Mouse (Mus musculus): ENCODE results near the gene Gm7945. TPM values are rescaled to one million over a fixed set of nuclear protein-coding genes. Genes with fewer than 3 reads are reported as not detected.
"Not testable (repeated sequence)": the region's sequence is repeated elsewhere in the genome, so short reads cannot be mapped to it uniquely, and the experiment has no call there.

The Gm7945 gene
- polyA plus RNA-seq (2012; rRNA removed), result not detected in 2 replicates
- polyA plus RNA-seq (2014; fragmentation: Nextera tagmentation; extraction: Ambion mirVana), result not detected in 2 replicates

DNA sequence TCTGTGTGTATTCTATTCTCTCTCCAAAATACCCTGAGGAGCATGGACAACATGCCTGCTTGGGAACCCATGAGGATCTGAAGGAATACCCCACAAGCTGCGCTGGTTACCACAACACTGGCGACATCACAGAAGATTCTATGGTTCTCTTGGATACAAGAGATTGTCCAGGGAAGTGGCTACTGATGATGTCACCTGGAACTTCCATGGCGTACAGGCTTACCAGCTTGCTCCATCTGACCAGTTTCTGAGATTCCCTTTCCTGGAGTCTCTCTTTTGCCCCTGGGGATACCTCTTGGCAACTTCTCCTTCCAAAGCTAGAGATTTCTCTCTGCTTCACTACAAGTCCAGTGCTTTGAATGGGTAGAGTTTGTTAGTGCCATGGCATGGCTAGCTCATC is at the start of gene Gm7945:
TSS of gene Gm7945 (minus strand) at position 101 of the 400 bp plus-strand sequence.
- WGBS, result no CpG with 5 or more reads among the region's 3 CpGs
- not testable (repeated sequence) for H3K36me3 ChIP-seq (ENCODE audit: control insufficient read depth, insufficient read depth, low read length); ATAC-seq (ENCODE audit: low FRiP score, low read depth)

GRCm38 (mm10) chr14:41425393-41426075 is 39.4 kb upstream of the Gm7945 start:
- H3K4me2 ChIP-seq (replicated peaks; ENCODE audit: low read depth, low read length, severe bottlenecking); ATAC-seq (ENCODE audit: low FRiP score, low read depth); H3K4me1 ChIP-seq (ENCODE audit: control insufficient read depth, insufficient read depth, low read length); H3K27me3 ChIP-seq (ENCODE audit: control insufficient read depth, insufficient read depth, low read length); H3K4me3 ChIP-seq (replicated peaks; ENCODE audit: low read length); DNase-seq (ENCODE audit: low spot score); H3K9me3 ChIP-seq (ENCODE audit: control insufficient read depth, low read length); H3K27ac ChIP-seq (replicated peaks; ENCODE audit: low read depth, low read length); H3K9ac ChIP-seq (ENCODE audit: low read depth, low read length, severe bottlenecking); H3K36me3 ChIP-seq (ENCODE audit: control insufficient read depth, insufficient read depth, low read length): not testable (repeated sequence)
- WGBS, result 25% methylated on average over 11 of the region's 16 CpGs

More for the DNA sequence above, at the start of gene Gm7945:
- not testable (repeated sequence) for H3K27me3 ChIP-seq (ENCODE audit: control insufficient read depth, insufficient read depth, low read length); H3K9me3 ChIP-seq (ENCODE audit: control insufficient read depth, low read length); DNase-seq (ENCODE audit: low spot score); H3K4me2 ChIP-seq (replicated peaks; ENCODE audit: low read depth, low read length, severe bottlenecking); H3K27ac ChIP-seq (replicated peaks; ENCODE audit: low read depth, low read length); H3K4me1 ChIP-seq (ENCODE audit: control insufficient read depth, insufficient read depth, low read length); H3K4me3 ChIP-seq (replicated peaks; ENCODE audit: low read length); H3K9ac ChIP-seq (ENCODE audit: low read depth, low read length, severe bottlenecking)

DNA sequence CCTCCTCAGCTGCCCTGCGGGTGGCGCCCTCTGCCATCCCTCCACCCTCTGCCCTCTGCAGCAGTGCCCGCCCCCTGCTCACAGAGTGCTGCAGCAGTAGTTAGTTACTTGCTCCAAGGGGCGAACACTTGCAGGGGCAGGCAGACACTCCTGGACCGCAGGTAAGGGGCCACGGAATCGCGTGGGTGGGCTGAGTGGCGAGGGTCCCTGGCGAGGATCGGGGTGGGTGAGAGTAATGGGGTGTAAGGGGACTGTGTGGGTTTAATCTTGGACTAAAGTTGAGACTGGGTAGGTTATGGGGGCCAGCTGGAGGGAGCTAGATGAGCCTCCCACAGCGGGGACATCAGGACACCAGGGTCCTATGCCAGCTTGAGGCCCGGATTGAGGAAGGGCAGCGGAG is 38.5 kb upstream of the Gm7945 start:
- H3K9ac ChIP-seq (ENCODE audit: low read depth, low read length, severe bottlenecking); DNase-seq (ENCODE audit: low spot score); ATAC-seq (ENCODE audit: low FRiP score, low read depth); H3K27ac ChIP-seq (replicated peaks; ENCODE audit: low read depth, low read length); H3K4me1 ChIP-seq (ENCODE audit: control insufficient read depth, insufficient read depth, low read length); H3K36me3 ChIP-seq (ENCODE audit: control insufficient read depth, insufficient read depth, low read length); H3K27me3 ChIP-seq (ENCODE audit: control insufficient read depth, insufficient read depth, low read length); H3K4me2 ChIP-seq (replicated peaks; ENCODE audit: low read depth, low read length, severe bottlenecking); H3K4me3 ChIP-seq (replicated peaks; ENCODE audit: low read length); H3K9me3 ChIP-seq (ENCODE audit: control insufficient read depth, low read length): not testable (repeated sequence)
- 13% methylated on average over 12 of the region's 14 CpGs for WGBS

DNA sequence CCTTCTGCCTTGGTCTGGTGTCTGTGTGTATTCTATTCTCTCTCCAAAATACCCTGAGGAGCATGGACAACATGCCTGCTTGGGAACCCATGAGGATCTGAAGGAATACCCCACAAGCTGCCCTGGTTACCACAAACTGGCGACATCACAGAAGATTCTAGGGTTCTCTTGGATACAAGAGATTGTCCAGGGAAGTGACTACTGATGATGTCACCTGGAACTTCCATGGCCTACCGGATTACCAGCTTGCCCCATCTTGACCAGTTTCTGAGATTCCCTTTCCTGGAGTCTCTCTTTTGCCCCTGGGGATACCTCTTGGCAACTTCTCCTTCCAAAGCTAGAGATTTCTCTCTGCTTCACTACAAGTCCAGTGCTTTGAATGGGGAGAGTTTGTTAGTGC is 22.0 kb upstream of the Gm7945 start, which contains the start of gene Gm6482:
TSS of gene Gm6482 (minus strand) at position 101 of the 400 bp plus-strand sequence.
- H3K4me2 ChIP-seq (replicated peaks; ENCODE audit: low read depth, low read length, severe bottlenecking); H3K4me1 ChIP-seq (ENCODE audit: control insufficient read depth, insufficient read depth, low read length); ATAC-seq (ENCODE audit: low FRiP score, low read depth); H3K27me3 ChIP-seq (ENCODE audit: control insufficient read depth, insufficient read depth, low read length); DNase-seq (ENCODE audit: low spot score); H3K27ac ChIP-seq (replicated peaks; ENCODE audit: low read depth, low read length); H3K9ac ChIP-seq (ENCODE audit: low read depth, low read length, severe bottlenecking); H3K4me3 ChIP-seq (replicated peaks; ENCODE audit: low read length); H3K9me3 ChIP-seq (ENCODE audit: control insufficient read depth, low read length); H3K36me3 ChIP-seq (ENCODE audit: control insufficient read depth, insufficient read depth, low read length): not testable (repeated sequence)
- WGBS, result no CpG with 5 or more reads among the region's 2 CpGs

DNA sequence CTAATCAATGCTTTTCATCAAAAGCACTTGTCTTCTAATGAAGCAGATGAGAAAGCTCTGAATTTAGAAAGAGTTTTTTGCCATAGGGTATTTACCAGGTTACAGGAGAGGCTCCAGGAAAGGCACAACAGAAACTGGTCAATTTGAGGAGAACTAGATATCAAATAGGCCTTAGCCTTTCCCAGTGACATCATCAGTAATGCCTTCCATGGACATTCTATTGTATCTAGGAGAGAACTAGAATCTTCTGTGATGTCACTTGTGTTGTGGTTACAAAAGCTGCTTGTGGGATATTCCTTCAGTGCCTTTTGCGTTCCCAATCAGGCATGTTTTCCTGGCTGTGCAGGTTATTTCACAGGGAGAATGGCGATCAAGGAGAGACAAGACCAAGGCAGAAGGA is 37.9 kb downstream of the Gm7945 start, which contains the start of gene Gm5798:
TSS of gene Gm5798 (plus strand) at position 301 of the 400 bp plus-strand sequence.
- not testable (repeated sequence) for DNase-seq (ENCODE audit: low spot score); H3K4me1 ChIP-seq (ENCODE audit: control insufficient read depth, insufficient read depth, low read length); H3K9me3 ChIP-seq (ENCODE audit: control insufficient read depth, low read length); ATAC-seq (ENCODE audit: low FRiP score, low read depth); H3K4me3 ChIP-seq (replicated peaks; ENCODE audit: low read length); H3K9ac ChIP-seq (ENCODE audit: low read depth, low read length, severe bottlenecking); H3K4me2 ChIP-seq (replicated peaks; ENCODE audit: low read depth, low read length, severe bottlenecking); H3K36me3 ChIP-seq (ENCODE audit: control insufficient read depth, insufficient read depth, low read length); H3K27ac ChIP-seq (replicated peaks; ENCODE audit: low read depth, low read length); H3K27me3 ChIP-seq (ENCODE audit: control insufficient read depth, insufficient read depth, low read length)
- 57% methylated on average over 2 of the region's 2 CpGs for WGBS

Other genes starting within 250 kb of the Gm7945 start
- gene Mbl1, start 234.9 kb downstream of the Gm7945 start, polyA plus RNA-seq (2012; rRNA removed), result not detected in 2 replicates
- gene Mbl1, start 234.9 kb downstream of the Gm7945 start, polyA plus RNA-seq (2014; fragmentation: Nextera tagmentation; extraction: Ambion mirVana), result not detected in 2 replicates
- not detected in 2 replicates for gene Sftpd, start 201.2 kb downstream of the Gm7945 start, polyA plus RNA-seq (2012; rRNA removed)
- gene Sftpd, start 201.2 kb downstream of the Gm7945 start, polyA plus RNA-seq (2014; fragmentation: Nextera tagmentation; extraction: Ambion mirVana), result not detected in 2 replicates
- 0.11 and 0.12 TPM in 2 replicates for gene Gm2832, start 107.6 kb downstream of the Gm7945 start, polyA plus RNA-seq (2012; rRNA removed)
- gene Gm2832, start 107.6 kb downstream of the Gm7945 start, polyA plus RNA-seq (2014; fragmentation: Nextera tagmentation; extraction: Ambion mirVana), result 0.15 TPM in 1 of 2 replicates, not detected in the other
- gene Gm5798, start 37.8 kb downstream of the Gm7945 start, polyA plus RNA-seq (2012; rRNA removed), result not detected in 2 replicates
- not detected in 2 replicates for gene Gm5798, start 37.8 kb downstream of the Gm7945 start, polyA plus RNA-seq (2014; fragmentation: Nextera tagmentation; extraction: Ambion mirVana)
- not detected in 2 replicates for gene Gm6482, start 21.9 kb upstream of the Gm7945 start, polyA plus RNA-seq (2012; rRNA removed)
- not detected in 2 replicates for gene Gm6482, start 21.9 kb upstream of the Gm7945 start, polyA plus RNA-seq (2014; fragmentation: Nextera tagmentation; extraction: Ambion mirVana)
- not detected in 2 replicates for gene Gm7954, start 67.1 kb upstream of the Gm7945 start, polyA plus RNA-seq (2012; rRNA removed)
- gene Gm7954, start 67.1 kb upstream of the Gm7945 start, polyA plus RNA-seq (2014; fragmentation: Nextera tagmentation; extraction: Ambion mirVana), result not detected in 2 replicates
- not detected in 2 replicates for gene Gm3486, start 103.1 kb upstream of the Gm7945 start, polyA plus RNA-seq (2012; rRNA removed)
- not detected in 2 replicates for gene Gm3486, start 103.1 kb upstream of the Gm7945 start, polyA plus RNA-seq (2014; fragmentation: Nextera tagmentation; extraction: Ambion mirVana)
- not detected in 2 replicates for gene Gm7970, start 169.2 kb upstream of the Gm7945 start, polyA plus RNA-seq (2012; rRNA removed)
- gene Gm7970, start 169.2 kb upstream of the Gm7945 start, polyA plus RNA-seq (2014; fragmentation: Nextera tagmentation; extraction: Ambion mirVana), result not detected in 2 replicates
- not detected in 2 replicates for gene 1700049E17Rik2, start 186.8 kb upstream of the Gm7945 start, polyA plus RNA-seq (2012; rRNA removed)
- gene 1700049E17Rik2, start 186.8 kb upstream of the Gm7945 start, polyA plus RNA-seq (2014; fragmentation: Nextera tagmentation; extraction: Ambion mirVana), result not detected in 2 replicates
- not detected in 2 replicates for gene Gm3072, start 238.2 kb upstream of the Gm7945 start, polyA plus RNA-seq (2012; rRNA removed)
- not detected in 2 replicates for gene Gm3072, start 238.2 kb upstream of the Gm7945 start, polyA plus RNA-seq (2014; fragmentation: Nextera tagmentation; extraction: Ambion mirVana)

Data from limb, embryonic 14.5 days (tissue).